Mouse (Mus musculus): ENCODE results near the gene Tpsg1.

Tpsg1 gene

GRCm38 (mm10) chr17:25368973-25369372, at the start of gene Tpsg1:
Gene Tpsg1, plus strand, starts transcription at chr17:25369273.
- DNase-seq (ENCODE audit: low read depth, low spot score) = no peak
- H3K36me3 ChIP-seq (ENCODE audit: control insufficient read depth, insufficient read depth, low read length, poor library complexity, severe bottlenecking) = no peaks in the 10 kb centered on the region
- H3K27me3 ChIP-seq (ENCODE audit: control insufficient read depth, insufficient read depth, low read length, poor library complexity, severe bottlenecking) = no peaks in the 10 kb centered on the region

DNA sequence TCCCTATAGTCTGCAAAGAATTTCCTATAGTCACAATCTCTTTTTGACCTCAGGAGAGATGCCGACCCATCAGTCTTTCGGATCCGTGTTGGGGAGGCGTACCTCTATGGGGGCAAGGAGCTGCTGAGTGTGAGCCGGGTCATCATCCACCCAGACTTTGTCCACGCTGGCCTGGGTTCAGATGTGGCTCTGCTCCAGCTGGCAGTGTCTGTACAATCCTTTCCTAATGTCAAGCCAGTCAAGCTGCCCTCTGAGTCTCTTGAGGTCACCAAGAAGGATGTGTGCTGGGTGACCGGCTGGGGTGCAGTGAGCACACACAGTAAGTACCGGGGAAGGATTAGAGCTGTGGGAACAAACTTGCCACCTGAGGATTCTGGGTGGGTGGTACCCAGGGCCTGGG, 48.3 kb upstream of the Tpsg1 start:
- DNase-seq (ENCODE audit: low read depth, low spot score) = no peak
- H3K27me3 ChIP-seq (ENCODE audit: control insufficient read depth, insufficient read depth, low read length, poor library complexity, severe bottlenecking) = no peaks in the 10 kb centered on the region
- H3K36me3 ChIP-seq (ENCODE audit: control insufficient read depth, insufficient read depth, low read length, poor library complexity, severe bottlenecking) = no peaks in the 10 kb centered on the region

DNA sequence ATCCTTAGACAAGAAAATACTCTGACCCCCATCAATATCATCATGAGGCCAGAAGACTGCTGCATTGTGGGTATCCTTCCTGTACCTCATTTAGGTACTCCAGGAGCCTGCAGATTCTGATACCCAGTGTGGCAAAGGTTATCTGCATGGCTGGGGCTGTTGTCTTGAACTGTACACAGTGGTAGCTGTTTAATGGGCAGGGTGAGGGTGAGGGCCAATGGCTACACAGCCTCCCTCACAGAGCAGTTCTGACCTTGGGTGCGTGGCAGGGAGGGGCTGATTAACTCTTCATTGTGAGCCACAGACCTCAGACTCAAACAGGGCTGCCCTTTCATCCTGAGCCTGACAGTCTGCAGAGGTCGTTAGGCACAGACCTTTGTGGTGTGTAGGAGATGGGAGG, 46.1 kb upstream of the Tpsg1 start:
- H3K36me3 ChIP-seq (ENCODE audit: control insufficient read depth, insufficient read depth, low read length, poor library complexity, severe bottlenecking) = no peaks in the 10 kb centered on the region
- no peak for DNase-seq (ENCODE audit: low read depth, low spot score)
- H3K27me3 ChIP-seq (ENCODE audit: control insufficient read depth, insufficient read depth, low read length, poor library complexity, severe bottlenecking) = no peaks in the 10 kb centered on the region

GRCm38 (mm10) chr17:25332321-25332720, 36.8 kb upstream of the Tpsg1 start:
- Histone ChIP-seq H3K27me3 (ENCODE audit: control insufficient read depth, insufficient read depth, low read length, poor library complexity, severe bottlenecking) (no peaks in the 10 kb centered on the region; the same call in 1 of the 2 replicates), H3K36me3 (ENCODE audit: control insufficient read depth, insufficient read depth, low read length, poor library complexity, severe bottlenecking) (no peaks in the 10 kb centered on the region)
- no peak for DNase-seq (ENCODE audit: low read depth, low spot score)

GRCm38 (mm10) chr17:25333943-25334342, 35.1 kb upstream of the Tpsg1 start:
- H3K36me3 ChIP-seq (ENCODE audit: control insufficient read depth, insufficient read depth, low read length, poor library complexity, severe bottlenecking) = no peaks in the 10 kb centered on the region
- DNase-seq (ENCODE audit: low read depth, low spot score) = peak; percentile 59
- H3K27me3 ChIP-seq (ENCODE audit: control insufficient read depth, insufficient read depth, low read length, poor library complexity, severe bottlenecking) = no peaks in the 10 kb centered on the region; the same call in 1 of the 2 replicates

GRCm38 (mm10) chr17:25338218-25338617, 30.9 kb upstream of the Tpsg1 start:
- DNase-seq (ENCODE audit: low read depth, low spot score) = no peak
- no peaks in the 10 kb centered on the region for H3K36me3 ChIP-seq (ENCODE audit: control insufficient read depth, insufficient read depth, low read length, poor library complexity, severe bottlenecking)
- H3K27me3 ChIP-seq (ENCODE audit: control insufficient read depth, insufficient read depth, low read length, poor library complexity, severe bottlenecking) = no peaks in the 10 kb centered on the region

GRCm38 (mm10) chr17:25340003-25340402, 29.1 kb upstream of the Tpsg1 start:
- no peak for DNase-seq (ENCODE audit: low read depth, low spot score)
- Histone ChIP-seq H3K36me3 (ENCODE audit: control insufficient read depth, insufficient read depth, low read length, poor library complexity, severe bottlenecking) (no peaks in the 10 kb centered on the region), H3K27me3 (ENCODE audit: control insufficient read depth, insufficient read depth, low read length, poor library complexity, severe bottlenecking) (no peaks in the 10 kb centered on the region)

DNA sequence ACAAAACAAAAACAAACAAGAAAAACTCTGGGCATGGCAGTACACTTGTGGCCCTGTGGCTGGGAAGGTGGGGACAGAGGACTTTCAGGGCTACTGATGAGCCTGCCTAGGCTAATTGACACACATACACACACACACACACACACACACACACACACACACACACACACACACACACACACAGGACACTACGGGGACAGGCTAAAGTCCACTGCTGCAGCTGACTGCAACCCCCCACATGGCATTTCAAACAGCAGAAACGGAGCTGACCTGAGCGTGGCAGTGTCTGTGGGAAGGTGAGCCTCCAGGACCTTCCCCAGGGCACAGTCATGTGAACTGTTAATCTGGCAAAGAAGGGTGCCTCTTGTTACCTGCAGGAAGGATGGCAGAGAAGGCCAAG, 27.6 kb upstream of the Tpsg1 start:
- no peak for DNase-seq (ENCODE audit: low read depth, low spot score)
- no peaks in the 10 kb centered on the region for H3K27me3 ChIP-seq (ENCODE audit: control insufficient read depth, insufficient read depth, low read length, poor library complexity, severe bottlenecking)
- H3K36me3 ChIP-seq (ENCODE audit: control insufficient read depth, insufficient read depth, low read length, poor library complexity, severe bottlenecking) = no peaks in the 10 kb centered on the region

DNA sequence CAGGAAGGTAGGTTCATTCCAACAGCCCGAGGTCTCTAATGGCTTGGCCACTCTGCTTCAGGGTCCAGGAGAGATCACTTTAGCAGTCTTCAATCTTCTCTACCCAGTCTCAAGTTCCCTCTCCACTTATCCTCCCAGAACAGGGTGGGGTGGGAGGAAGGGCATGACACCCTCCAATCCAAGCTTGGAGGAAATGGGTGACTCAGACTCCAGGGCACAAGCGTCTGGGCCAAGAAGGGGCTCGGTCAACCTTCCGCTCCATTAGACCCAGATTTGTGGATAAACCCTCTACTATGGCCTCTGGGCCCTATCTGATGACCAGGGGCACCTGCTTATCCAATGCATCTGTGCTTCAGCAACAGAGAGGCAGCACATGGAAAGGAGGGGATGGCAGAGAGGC, 23.6 kb upstream of the Tpsg1 start, which contains the start of gene Tpsab1:
Gene Tpsab1, minus strand, starts transcription at position 101 of the 400 bp plus-strand sequence.
- Histone ChIP-seq H3K27me3 (ENCODE audit: control insufficient read depth, insufficient read depth, low read length, poor library complexity, severe bottlenecking) (no peaks in the 10 kb centered on the region), H3K36me3 (ENCODE audit: control insufficient read depth, insufficient read depth, low read length, poor library complexity, severe bottlenecking) (no peaks in the 10 kb centered on the region)
- DNase-seq (ENCODE audit: low read depth, low spot score) = no peak

DNA sequence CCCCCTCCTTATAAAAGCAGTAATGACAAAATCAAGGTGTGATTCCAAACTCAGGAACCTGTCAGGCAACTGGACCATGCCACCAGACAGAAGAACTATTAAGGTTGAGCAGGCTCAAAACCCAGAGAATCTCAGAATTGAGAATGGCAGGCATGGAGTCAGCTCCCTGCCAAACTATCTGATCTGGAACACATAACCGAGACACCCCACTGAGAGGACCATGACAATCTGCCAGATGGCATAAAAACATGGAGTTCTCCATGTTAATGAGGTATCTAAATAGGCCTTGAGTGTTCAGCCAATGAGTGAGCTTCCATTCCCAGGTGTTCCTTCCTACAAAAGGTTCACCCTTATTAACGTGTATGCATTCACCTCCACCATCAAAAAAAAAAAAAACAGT, 7.8 kb upstream of the Tpsg1 start:
- Histone ChIP-seq H3K27me3 (ENCODE audit: control insufficient read depth, insufficient read depth, low read length, poor library complexity, severe bottlenecking) (no peaks in the 10 kb centered on the region; the same call in none of the 2 replicates), H3K36me3 (ENCODE audit: control insufficient read depth, insufficient read depth, low read length, poor library complexity, severe bottlenecking) (no peaks in the 10 kb centered on the region)
- no peak for DNase-seq (ENCODE audit: low read depth, low spot score)

GRCm38 (mm10) chr17:25363726-25364125, 5.3 kb upstream of the Tpsg1 start:
- H3K36me3 ChIP-seq (ENCODE audit: control insufficient read depth, insufficient read depth, low read length, poor library complexity, severe bottlenecking) = no peaks in the 10 kb centered on the region
- DNase-seq (ENCODE audit: low read depth, low spot score) = peak; percentile 48
- no peaks in the 10 kb centered on the region; the same call in none of the 2 replicates for H3K27me3 ChIP-seq (ENCODE audit: control insufficient read depth, insufficient read depth, low read length, poor library complexity, severe bottlenecking)

DNA sequence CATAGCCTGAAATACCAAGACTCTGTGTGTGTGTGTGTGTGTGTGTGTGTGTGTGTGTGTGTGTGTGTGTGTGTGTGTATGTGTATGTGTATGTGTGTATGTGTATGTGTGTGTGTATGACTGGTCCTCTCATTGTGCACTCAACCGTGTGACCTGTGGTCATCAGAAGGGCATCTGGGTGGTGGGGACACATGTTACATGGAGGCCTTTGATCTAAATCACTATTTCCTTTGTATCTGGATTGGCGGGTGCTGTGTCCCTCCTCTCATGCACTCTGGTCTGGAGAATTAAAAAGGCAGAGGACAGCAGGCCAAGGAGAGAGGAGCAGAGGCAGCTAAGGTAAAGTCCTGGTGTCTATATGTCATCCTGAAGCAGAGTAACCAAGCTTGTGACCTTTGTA, 3.1 kb upstream of the Tpsg1 start, which contains the start of gene Tpsb2:
Gene Tpsb2, plus strand, starts transcription at position 301 of the 400 bp plus-strand sequence.
- DNase-seq (ENCODE audit: low read depth, low spot score) = no peak
- H3K27me3 ChIP-seq (ENCODE audit: control insufficient read depth, insufficient read depth, low read length, poor library complexity, severe bottlenecking) = no peaks in the 10 kb centered on the region
- H3K36me3 ChIP-seq (ENCODE audit: control insufficient read depth, insufficient read depth, low read length, poor library complexity, severe bottlenecking) = no peaks in the 10 kb centered on the region

GRCm38 (mm10) chr17:25372491-25372890, 3.4 kb downstream of the Tpsg1 start:
- Histone ChIP-seq H3K36me3 (ENCODE audit: control insufficient read depth, insufficient read depth, low read length, poor library complexity, severe bottlenecking) (no peaks in the 10 kb centered on the region), H3K27me3 (ENCODE audit: control insufficient read depth, insufficient read depth, low read length, poor library complexity, severe bottlenecking) (no peaks in the 10 kb centered on the region)
- no peak for DNase-seq (ENCODE audit: low read depth, low spot score)

DNA sequence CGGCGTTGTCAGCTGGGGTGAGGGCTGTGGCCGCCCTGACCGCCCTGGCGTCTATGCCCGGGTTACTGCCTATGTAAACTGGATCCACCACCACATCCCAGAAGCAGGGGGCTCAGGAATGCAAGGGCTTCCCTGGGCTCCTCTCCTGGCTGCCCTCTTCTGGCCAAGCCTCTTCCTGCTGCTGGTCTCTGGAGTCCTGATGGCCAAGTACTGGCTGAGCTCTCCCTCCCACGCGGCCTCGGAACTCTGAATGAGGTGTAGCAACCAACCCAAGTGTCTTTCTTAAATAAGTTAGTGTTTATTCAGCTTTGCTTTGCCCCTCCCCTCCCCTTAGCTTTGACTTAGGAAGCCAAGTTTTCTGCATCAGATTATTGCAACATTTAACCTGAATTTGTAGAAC, 4.9 kb downstream of the Tpsg1 start:
- no peaks in the 10 kb centered on the region for H3K36me3 ChIP-seq (ENCODE audit: control insufficient read depth, insufficient read depth, low read length, poor library complexity, severe bottlenecking)
- DNase-seq (ENCODE audit: low read depth, low spot score) = no peak
- H3K27me3 ChIP-seq (ENCODE audit: control insufficient read depth, insufficient read depth, low read length, poor library complexity, severe bottlenecking) = no peaks in the 10 kb centered on the region

DNA sequence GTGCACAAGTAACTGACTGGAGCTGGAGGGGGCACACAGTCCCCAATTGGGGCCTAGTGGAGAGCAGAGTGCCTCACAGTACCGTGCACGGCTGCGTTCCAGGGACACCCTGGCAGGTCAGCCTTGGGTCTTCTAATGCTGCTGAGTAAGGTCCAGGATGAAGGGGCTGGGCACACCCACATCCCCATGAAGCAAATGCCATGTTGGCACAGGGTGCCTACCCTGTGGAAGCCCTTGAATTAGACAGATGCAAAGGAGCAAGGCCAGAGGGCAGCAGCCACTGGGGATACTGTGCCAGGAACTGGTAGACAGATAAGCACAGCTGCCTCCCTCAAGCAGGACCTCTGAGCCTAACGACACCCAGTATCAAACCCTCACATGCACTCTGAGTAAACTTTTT, 25.5 kb downstream of the Tpsg1 start:
- Histone ChIP-seq H3K27me3 (ENCODE audit: control insufficient read depth, insufficient read depth, low read length, poor library complexity, severe bottlenecking) (no peaks in the 10 kb centered on the region), H3K36me3 (ENCODE audit: control insufficient read depth, insufficient read depth, low read length, poor library complexity, severe bottlenecking) (no peaks in the 10 kb centered on the region)
- no peak for DNase-seq (ENCODE audit: low read depth, low spot score)

DNA sequence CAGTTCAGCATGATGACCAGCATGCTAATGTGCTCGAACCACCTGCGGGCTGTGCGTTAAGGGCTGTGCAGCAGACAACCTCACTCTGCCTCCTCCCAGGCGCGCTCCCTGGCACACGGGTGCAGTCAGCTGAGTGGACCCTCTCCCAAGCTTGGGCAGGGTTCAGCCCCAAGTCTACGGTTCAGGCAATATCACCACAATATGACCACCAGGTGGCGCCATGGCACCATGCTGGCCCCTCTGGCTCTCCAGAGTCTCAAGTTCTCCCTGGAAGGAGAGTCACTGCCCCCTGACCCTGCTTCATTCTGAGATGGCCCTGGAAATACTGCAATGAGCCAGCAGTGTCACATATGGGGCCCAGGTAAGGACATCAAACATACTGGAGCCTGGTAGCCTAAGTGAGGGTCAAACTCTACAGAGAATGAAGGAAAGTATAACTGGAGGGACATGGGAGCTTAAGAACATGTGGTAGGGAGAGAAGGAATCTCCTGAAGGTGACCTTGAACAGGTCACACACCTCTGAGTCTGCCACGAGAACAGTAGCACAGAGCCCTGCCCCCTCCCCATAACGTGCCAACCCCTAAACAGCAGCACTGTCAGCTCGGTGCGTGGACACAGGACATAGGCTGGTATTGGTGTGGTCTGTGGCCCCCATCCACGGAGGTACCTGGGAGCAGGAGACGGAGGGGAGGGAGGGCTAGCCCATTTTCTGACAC, 28.9 kb downstream of the Tpsg1 start:
- no peaks in the 10 kb centered on the region for H3K36me3 ChIP-seq (ENCODE audit: control insufficient read depth, insufficient read depth, low read length, poor library complexity, severe bottlenecking)
- H3K27me3 ChIP-seq (ENCODE audit: control insufficient read depth, insufficient read depth, low read length, poor library complexity, severe bottlenecking) = no peaks in the 10 kb centered on the region
- DNase-seq (ENCODE audit: low read depth, low spot score) = peak; percentile 78

Measured in splenic B cell, adult 2 months (primary cell).